Comparison of ENCODE assay signal across 9 mouse cellular contexts in the genomic region with DNA sequence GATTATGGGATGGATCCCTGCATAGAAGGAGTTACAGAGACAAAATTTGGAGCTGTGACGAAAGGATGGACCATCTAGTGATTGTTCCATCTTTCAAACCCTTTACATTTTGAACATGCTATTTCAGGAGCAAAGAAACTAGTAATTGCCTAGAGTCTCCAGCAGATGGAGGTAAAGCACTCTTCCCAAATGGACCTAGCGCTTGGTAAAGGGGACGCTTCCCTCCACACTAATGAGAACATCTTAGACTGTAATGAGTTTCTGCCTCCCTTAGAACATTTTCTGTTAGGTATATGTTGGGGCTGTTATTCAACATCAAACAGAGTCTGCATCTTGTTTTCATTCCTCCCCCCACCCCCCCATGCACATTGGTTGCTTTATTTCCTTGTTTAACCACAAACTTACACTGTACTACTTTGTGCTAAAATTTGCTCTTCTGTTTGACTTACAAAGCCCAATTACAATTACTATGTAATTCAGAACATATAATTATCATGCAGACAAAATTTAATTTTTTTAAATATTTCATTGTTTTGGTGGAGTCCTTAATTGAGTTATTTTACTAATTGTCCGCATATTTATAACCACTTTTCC.
DNase-seq lines count a peak whose midpoint lies in the region; ATAC-seq and TF ChIP-seq lines count a peak whose summit lies in the region.
"Had no signal": no experiment of that assay in that cellular context is flagged by ENCODE, and none has a peak within 500 bp of the region (broad histone marks: within the 10 kb centered on the region; RNA-seq: fewer than 3 reads in every experiment).

No protein-coding gene starts in this region.

- peak; percentile 84 for TF ChIP-seq CTCF in midbrain, postnatal 0 days (IDR thresholded peaks at IDR 0.05)

- no peak overlapping the region for H3K4me2 ChIP-seq in forebrain, embryonic 14.5 days (ENCODE audit: low read length)
- no peak overlapping the region for H3K4me2 ChIP-seq in midbrain, postnatal 0 days (ENCODE audit: low read depth, low read length, poor library complexity, severe bottlenecking)
- H3K4me2 ChIP-seq: heart, embryonic 13.5 days had no signal

- WGBS in forebrain, embryonic 14.5 days = 32% methylated on average over 4 of the region's 4 CpGs
- 36% methylated on average over 4 of the region's 4 CpGs for WGBS in large intestine, adult 2 months
- 37% methylated on average over 4 of the region's 4 CpGs for WGBS in midbrain, postnatal 0 days

- no peaks in the 10 kb centered on the region for H3K27me3 ChIP-seq in forebrain, embryonic 14.5 days (replicated peaks; ENCODE audit: control insufficient read depth, insufficient read depth, low read length)
- H3K27me3 ChIP-seq in midbrain, postnatal 0 days (ENCODE audit: insufficient read depth, low read length) = no peaks in the 10 kb centered on the region
- H3K27me3 ChIP-seq: heart, embryonic 13.5 days had no signal

- no peak overlapping the region for H3K4me3 ChIP-seq in forebrain, embryonic 14.5 days (ENCODE audit: low read depth, low read length)
- H3K4me3 ChIP-seq in midbrain, postnatal 0 days (ENCODE audit: low read depth, low read length) = no peak overlapping the region
- H3K4me3 ChIP-seq: heart, embryonic 13.5 days had no signal

- H3K36me3 ChIP-seq in forebrain, embryonic 14.5 days (ENCODE audit: control insufficient read depth, insufficient read depth, low read length) = no peaks in the 10 kb centered on the region
- no peaks in the 10 kb centered on the region for H3K36me3 ChIP-seq in midbrain, postnatal 0 days (ENCODE audit: insufficient read depth, low read length)
- H3K36me3 ChIP-seq: heart, embryonic 13.5 days had no signal

- no peak overlapping the region for H3K9ac ChIP-seq in forebrain, embryonic 14.5 days (ENCODE audit: low read length)
- no peak overlapping the region for H3K9ac ChIP-seq in midbrain, postnatal 0 days (replicated peaks; ENCODE audit: low read length, poor library complexity, severe bottlenecking)
- H3K9ac ChIP-seq: heart, embryonic 13.5 days had no signal

- H3K4me1 ChIP-seq in forebrain, embryonic 14.5 days (ENCODE audit: control insufficient read depth, insufficient read depth, low read length) = no peaks in the 10 kb centered on the region
- H3K4me1 ChIP-seq in midbrain, postnatal 0 days (ENCODE audit: insufficient read depth, low read length) = no peaks in the 10 kb centered on the region
- H3K4me1 ChIP-seq: heart, embryonic 13.5 days had no signal

- H3K9me3 ChIP-seq in forebrain, embryonic 14.5 days (replicated peaks; ENCODE audit: control insufficient read depth, low read length) = no peaks in the 10 kb centered on the region
- H3K9me3 ChIP-seq in midbrain, postnatal 0 days (ENCODE audit: low read length) = no peaks in the 10 kb centered on the region
- H3K9me3 ChIP-seq: heart, embryonic 13.5 days had no signal

- DNase-seq in cerebellum, adult 11-12 months = no peak
- peak; percentile 35 for DNase-seq in right cerebral cortex, adult 18-20 months
- DNase-seq in right cerebral cortex, postnatal 25 days = no peak
- peak; percentile 84 for DNase-seq in forebrain, embryonic 14.5 days (ENCODE audit: low spot score)
- peak; percentile 3 for DNase-seq in large intestine, adult 2 months (ENCODE audit: low read depth, low spot score)
- peak; percentile 77 for DNase-seq in midbrain, postnatal 0 days (ENCODE audit: low spot score)
- no peak for DNase-seq in gastrocnemius, postnatal 10 days

- no peak overlapping the region for H3K27ac ChIP-seq in forebrain, embryonic 14.5 days (ENCODE audit: low read depth, low read length)
- H3K27ac ChIP-seq in midbrain, postnatal 0 days (ENCODE audit: low read depth, low read length) = no peak overlapping the region
- H3K27ac ChIP-seq: heart, embryonic 13.5 days had no signal

- peak; percentile 45; the same call in 1 of the 2 replicates for ATAC-seq in cerebellum, adult (ENCODE audit: insufficient number of reproducible peaks, low FRiP score, low TSS enrichment)
- ATAC-seq in forebrain, embryonic 14.5 days = peak; percentile 91
- 0 out of 2 replicates have a peak, but pooled peaks have one; percentile 60 for ATAC-seq in midbrain, postnatal 0 days (ENCODE audit: low FRiP score)

Comparison
In these comparisons a context has a peak if more than half of its experiments do, and no peak if none do; other contexts are left out.
1. DNase-seq: peak in right cerebral cortex, adult 18-20 months (single experiment), forebrain, embryonic 14.5 days (single experiment), large intestine, adult 2 months (single experiment) and midbrain, postnatal 0 days (single experiment); none in cerebellum, adult 11-12 months (single experiment), right cerebral cortex, postnatal 25 days (single experiment) and gastrocnemius, postnatal 10 days (single experiment).
2. Peak in every context shown above with its lines, with median percentiles within 50 percentile points of each other: ATAC-seq.